Mouse (Mus musculus) lung, postnatal 14 days (tissue): ENCODE measurements around the gene Parp11.

ENCODE experiments used
- DNase-seq: peaks from one replicate; pipeline ENCODE4 v3.0.0; 2021

Parp11 gene

GRCm38 (mm10) chr6:127446436-127446890, at the start of gene Parp11:
TSS of gene Parp11 (plus strand) at chr6:127446840.
- peak; percentile 77 for DNase-seq

DNA sequence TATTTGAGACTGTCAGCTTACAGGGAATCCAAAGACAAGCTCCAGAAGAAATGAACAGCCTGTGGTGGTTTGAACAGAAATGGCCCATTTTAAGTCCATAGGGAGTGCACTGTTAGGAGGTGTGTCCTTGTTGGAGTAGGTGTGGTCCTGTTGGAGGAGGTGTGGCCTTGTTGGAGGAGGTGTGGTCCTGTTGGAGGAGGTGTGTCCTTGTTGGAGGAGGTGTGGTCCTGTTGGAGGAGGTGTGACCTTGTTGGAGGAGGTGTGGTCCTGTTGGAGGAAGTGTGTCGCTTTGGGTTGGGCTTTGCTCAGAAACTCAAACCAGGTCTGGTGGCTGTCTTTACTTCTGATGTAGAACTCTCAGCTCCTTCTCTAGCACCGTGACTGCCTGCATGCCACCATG, 48.6 kb upstream of the Parp11 start:
- no peak for DNase-seq

- DNase-seq: no peak
Observed at GRCm38 (mm10) chr6:127401419-127401818, 45.2 kb upstream of the Parp11 start.

- DNase-seq: peak; percentile 26
Observed at GRCm38 (mm10) chr6:127404070-127404810, 42.4 kb upstream of the Parp11 start.

DNA sequence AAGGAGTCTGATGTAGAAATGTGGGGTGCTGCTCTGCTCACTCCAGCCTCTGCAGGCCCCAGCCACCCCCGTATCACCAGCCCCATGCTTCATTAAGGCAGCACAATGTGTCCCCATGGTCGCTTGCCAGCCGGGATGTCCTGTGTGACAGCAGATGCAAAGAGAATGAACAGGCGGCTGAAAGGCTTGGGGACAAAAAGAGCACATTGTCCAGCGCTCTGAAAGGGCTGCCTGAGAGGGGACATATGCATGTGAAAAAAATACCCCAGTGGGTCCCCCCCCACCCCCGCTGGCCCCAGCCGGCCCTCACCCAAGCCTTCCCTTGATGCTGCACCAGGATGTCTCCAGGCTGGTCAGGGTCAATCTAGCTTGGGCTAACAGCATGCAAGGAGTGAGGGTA, 41.0 kb upstream of the Parp11 start:
- DNase-seq: no peak

GRCm38 (mm10) chr6:127407742-127408141, 38.9 kb upstream of the Parp11 start:
- no peak for DNase-seq

DNA sequence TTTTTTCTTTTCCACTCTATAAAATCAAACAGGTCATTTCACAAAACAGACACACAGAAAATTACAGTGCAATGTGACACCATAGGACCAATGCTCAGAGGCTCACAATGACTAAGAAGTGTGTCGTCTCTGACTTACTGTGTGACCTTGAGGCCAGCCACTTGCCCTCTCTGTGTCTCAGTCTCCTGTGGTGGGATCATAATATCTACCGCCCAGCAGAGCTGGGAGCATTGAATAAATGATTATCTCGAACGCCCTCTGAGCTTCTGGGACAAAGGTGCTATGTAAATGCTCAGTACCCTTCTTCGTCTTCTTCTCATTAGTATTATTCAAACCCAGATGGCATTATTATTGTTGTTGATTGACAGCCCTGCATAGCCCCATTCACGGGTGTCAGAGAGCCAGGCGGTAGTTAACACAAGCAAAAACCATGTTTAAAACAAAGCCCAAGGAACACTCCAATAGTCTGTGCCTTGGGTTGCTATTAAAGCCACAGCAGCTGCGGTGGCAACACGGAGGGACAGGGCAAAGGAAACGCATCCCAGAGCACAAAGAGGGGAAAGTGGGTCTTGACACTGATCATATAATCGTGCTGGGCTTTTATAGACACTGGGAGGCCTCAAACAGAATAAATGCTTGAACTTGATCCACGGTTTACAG, 29.0 kb upstream of the Parp11 start:
- DNase-seq: no peak

GRCm38 (mm10) chr6:127418322-127418721, 28.3 kb upstream of the Parp11 start:
- DNase-seq: no peak

DNA sequence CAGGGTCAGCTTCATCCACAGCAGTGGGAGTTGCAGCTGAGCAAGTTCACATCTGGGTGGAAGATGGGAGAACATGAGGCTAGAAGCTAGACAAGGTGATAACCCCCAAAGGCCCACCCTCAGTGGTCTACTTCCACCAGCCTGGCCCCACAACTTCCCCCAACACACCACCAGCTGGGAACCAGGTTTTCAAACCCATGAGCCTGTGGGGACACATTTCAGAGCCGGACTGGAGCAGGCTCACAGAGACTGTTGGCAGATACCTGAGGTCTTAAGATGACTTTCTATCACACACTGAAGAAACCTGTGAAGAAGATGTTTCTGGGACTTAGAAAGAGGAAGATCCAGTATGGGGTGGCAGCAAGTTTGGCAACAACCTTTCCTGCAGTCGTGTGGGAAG, 26.5 kb upstream of the Parp11 start:
- no peak for DNase-seq

- no peak for DNase-seq
Observed at GRCm38 (mm10) chr6:127425095-127425494, 21.5 kb upstream of the Parp11 start.

- DNase-seq: no peak
Observed at GRCm38 (mm10) chr6:127430716-127431115, 15.9 kb upstream of the Parp11 start.

DNA sequence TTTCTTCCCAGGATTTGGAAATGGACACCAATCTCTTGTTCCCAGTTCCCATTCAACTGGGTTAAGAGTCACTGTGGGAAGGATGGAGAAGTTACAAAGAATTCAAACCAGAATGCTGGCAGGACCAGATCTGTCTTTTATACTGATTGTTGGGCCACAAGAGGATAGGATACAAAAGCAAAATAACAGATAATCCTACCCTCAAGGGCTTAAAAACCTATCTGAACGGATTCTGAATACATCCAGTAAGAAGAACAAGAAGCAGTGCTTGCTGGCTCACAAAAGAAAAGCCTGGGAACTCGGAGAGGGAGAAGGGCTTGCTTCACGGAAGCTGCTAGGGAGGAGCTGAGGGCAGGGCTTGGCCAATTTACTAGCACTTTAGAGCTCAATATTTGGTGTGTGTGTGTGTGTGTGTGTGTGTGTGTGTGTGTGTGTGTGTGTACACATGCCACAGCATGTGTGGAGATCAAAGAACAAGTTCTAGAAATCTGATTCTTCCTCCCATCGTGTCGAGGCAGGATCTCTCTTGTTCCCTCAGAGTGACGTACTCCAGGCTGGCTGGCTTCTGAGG, 15.4 kb upstream of the Parp11 start:
- no peak for DNase-seq

GRCm38 (mm10) chr6:127433886-127434647, 12.6 kb upstream of the Parp11 start:
- DNase-seq: no peak

- DNase-seq: no peak
Observed at GRCm38 (mm10) chr6:127434648-127434984, 12.0 kb upstream of the Parp11 start.

DNA sequence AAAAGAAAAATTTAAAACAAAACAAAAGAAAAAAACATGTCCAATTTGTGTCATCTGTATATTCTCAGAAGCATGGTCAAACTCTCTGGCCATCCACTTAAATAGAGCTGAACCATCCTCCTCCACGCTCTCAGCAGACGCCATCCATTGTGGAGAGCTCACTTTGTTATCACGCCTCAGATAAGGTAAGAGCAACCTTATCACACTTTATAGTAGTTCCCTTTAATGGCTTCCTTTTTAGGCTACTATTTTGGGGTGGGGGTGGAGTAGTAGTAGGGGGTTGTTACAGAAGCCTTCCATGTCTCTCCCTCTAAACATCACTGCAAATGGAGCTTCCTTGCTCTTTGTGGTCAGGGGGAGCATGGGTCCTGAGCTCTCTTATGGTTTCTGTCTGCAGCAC, 7.6 kb upstream of the Parp11 start:
- DNase-seq: no peak

DNA sequence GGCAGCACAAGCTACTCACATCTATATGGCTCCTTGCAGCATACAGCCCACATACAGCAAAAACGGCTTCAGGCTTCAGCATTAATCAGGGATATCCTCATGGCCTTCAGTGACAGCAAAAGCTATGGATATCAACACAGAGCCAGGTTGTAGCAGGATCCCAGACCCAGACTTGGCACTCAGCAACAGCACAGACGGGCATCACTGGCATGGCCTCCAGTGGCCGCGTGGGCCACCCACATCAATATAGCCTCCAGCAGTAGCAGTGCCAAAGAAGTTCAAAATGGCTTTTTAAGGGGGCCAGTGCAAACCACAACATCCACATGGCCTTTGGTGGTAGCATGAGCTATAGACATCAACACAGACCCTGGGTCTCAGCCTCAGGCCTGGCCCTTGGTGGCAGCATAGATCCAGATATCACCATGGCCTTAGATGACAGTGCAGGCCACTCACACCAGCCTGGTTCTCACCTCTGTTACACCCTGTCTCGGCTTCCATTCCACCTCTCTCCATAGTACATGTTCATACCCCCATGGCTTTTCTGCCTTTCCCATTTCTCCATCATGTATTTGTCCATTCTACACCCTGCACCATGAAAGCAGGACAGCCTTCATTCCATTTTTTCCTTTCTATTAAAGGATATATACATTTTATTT, 7.0 kb upstream of the Parp11 start:
- DNase-seq: no peak

GRCm38 (mm10) chr6:127440416-127441104, 6.1 kb upstream of the Parp11 start:
- no peak for DNase-seq

GRCm38 (mm10) chr6:127442584-127442983, 4.1 kb upstream of the Parp11 start:
- DNase-seq: no peak

DNA sequence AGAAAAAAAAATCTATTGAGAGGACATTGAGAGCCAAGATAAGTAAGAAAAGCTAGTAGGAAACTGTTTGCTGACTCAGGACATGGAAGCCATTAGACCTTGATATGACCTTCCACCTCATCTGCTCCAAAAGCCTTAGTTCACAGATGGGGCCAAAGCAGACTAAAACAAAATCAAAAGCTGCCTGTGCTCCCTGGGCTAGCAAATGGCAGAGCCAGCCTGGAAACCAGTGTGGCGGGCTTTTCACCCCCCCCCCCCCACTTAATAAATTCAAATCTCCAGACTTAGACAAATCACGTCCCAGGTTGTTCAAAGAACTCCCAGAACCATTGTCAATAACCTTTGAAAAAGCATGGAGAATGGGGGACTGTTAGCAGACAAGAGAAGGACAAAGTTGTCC, 2.7 kb upstream of the Parp11 start:
- no peak for DNase-seq

- no peak for DNase-seq
Observed at GRCm38 (mm10) chr6:127444466-127444865, 2.2 kb upstream of the Parp11 start.

DNA sequence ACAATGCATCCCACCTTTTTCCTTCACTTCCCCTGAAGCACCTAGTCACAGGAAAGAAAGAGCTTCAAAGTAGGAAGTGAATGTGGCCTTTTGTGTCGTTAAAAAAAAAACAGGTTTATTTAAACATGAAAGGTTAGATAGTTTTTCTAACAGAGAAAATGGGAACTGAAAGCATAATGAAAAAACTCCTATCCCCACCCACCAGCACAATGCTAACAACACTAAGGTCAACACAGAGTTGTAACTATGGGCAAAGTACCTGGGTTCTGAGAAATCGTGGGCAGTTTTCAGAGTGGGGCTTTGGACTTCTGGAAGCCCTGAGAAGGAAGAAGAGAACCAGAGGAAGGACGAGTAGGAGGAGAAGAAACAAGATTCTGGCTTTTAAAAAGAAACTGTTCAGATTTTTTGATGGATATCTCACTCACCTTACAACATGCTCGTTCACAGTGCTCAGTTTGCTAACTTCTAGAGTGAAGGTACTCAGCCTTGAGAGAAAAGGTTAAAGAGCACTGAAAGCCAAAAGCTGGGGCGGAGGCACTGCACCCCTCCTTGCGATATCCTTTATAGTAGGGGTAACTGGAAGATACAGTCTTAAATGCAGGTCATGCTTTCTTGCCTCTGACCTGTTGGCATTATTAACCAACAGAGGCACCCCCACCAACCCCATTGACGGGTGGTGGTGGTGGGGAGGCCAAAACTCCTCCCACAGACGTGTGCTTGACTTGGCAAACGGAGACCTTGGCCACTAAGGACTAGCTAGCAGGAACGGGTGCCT, 1.2 kb downstream of the Parp11 start:
- no peak for DNase-seq

- DNase-seq: no peak
Observed at GRCm38 (mm10) chr6:127448869-127449268, 2.2 kb downstream of the Parp11 start.
